Mouse (Mus musculus) CH12.LX (cell line): ENCODE measurements at regions not wholly inside any gene's neighbourhood (a gene's known extent, or its start where the extent isn't known, plus 50 kb on each side); places are given as distances from the start of the nearest gene placed in this dataset.

Experiments
- DNase-seq: peaks from one replicate; pipeline ENCODE4 v3.0.0-alpha.2; 2013; ENCODE audit errors: extremely low read depth
- H3K27ac ChIP-seq: 2 replicates; pipeline ENCODE4 v1.5.1; 2012; ENCODE audit warnings: low read depth, mild to moderate bottlenecking, control low read depth, moderate library complexity; ENCODE audit not compliant: insufficient read depth
- H3K27me3 ChIP-seq: replicated peaks from 2 replicates; pipeline ENCODE3; 2012; ENCODE audit warnings: inconsistent platforms
- H3K36me3 ChIP-seq, 2 experiments: replicated peaks in 1 of 2; 2 replicates each; pipeline versions ENCODE3 to v1.6.1; 2012; ENCODE audit warnings: inconsistent platforms in 1 of 2, low read length in 1 of 2, mild to moderate bottlenecking in 1 of 2, mixed read lengths in 1 of 2, moderate library complexity in 1 of 2; ENCODE audit not compliant: control insufficient read depth in 1 of 2, insufficient read depth in 1 of 2
- H3K4me1 ChIP-seq, 2 experiments: 2 replicates each; pipeline ENCODE4 v1.6.1; 2012; ENCODE audit warnings: inconsistent platforms in 1 of 2, moderate library complexity in 1 of 2; ENCODE audit not compliant: insufficient read depth in 2 of 2, control insufficient read depth in 1 of 2
- H3K4me2 ChIP-seq: 2 replicates; pipeline ENCODE4 v1.6.1; 2012; ENCODE audit warnings: low read depth, mild to moderate bottlenecking, control low read depth; ENCODE audit not compliant: poor library complexity, insufficient read depth, severe bottlenecking
- H3K4me3 ChIP-seq, 3 experiments: fragments of 150-350 bp in 1 of 3; sonication (generic) in 1 of 3; replicated peaks in 1 of 3; 2 replicates each; pipeline versions ENCODE3 to v1.5.1; 2011 to 2012; ENCODE audit warnings: low read depth in 2 of 3, low read length in 2 of 3, mild to moderate bottlenecking in 2 of 3, moderate library complexity in 2 of 3, control low read depth in 1 of 3, improper control_type of control experiment in 1 of 3, inconsistent platforms in 1 of 3, mixed read lengths in 1 of 3; ENCODE audit not compliant: poor library complexity in 1 of 3
- H3K79me2 ChIP-seq: replicated peaks from 2 replicates; pipeline ENCODE4 v1.6.1; 2012; ENCODE audit warnings: mild to moderate bottlenecking, moderate library complexity; ENCODE audit not compliant: control insufficient read depth, poor library complexity, insufficient read depth, severe bottlenecking; ENCODE audit errors: extremely low read depth
- H3K9ac ChIP-seq: 2 replicates; pipeline ENCODE4 v1.6.1; 2012; ENCODE audit warnings: low read depth, mild to moderate bottlenecking, control low read depth, moderate library complexity; ENCODE audit not compliant: insufficient read depth
- H3K9me3 ChIP-seq: replicated peaks from 2 replicates; pipeline ENCODE3; 2012; ENCODE audit warnings: low read length, inconsistent platforms, mixed read lengths
- CHD1 ChIP-seq: IDR thresholded peaks from 2 replicates; pipeline ENCODE4 v1.6.1; 2012; ENCODE audit warnings: low read depth, low read length, improper control_type of control experiment, inconsistent platforms
- CTCF ChIP-seq, 2 experiments: IDR thresholded peaks in 1 of 2; conservative IDR thresholded peaks in 1 of 2; 2 replicates each; pipeline ENCODE4 v1.5.1; 2011 to 2012; ENCODE audit warnings: low read depth in 2 of 2, low read length in 2 of 2, improper control_type of control experiment in 1 of 2, inconsistent platforms in 1 of 2, mild to moderate bottlenecking in 1 of 2, moderate library complexity in 1 of 2
- E2F4 ChIP-seq: IDR thresholded peaks from 2 replicates; pipeline ENCODE4 v1.6.1; 2011; ENCODE audit warnings: low read depth, low read length, improper control_type of control experiment; ENCODE audit not compliant: insufficient replicate concordance
- ELF1 ChIP-seq: IDR thresholded peaks from 2 replicates; pipeline ENCODE4 v1.6.1; 2014; ENCODE audit warnings: low read depth, mild to moderate bottlenecking, inconsistent platforms, low read length, improper control_type of control experiment
- EP300 ChIP-seq: IDR thresholded peaks from 2 replicates; pipeline ENCODE4 v1.6.1; 2011; ENCODE audit warnings: low read length, improper control_type of control experiment
- HCFC1 ChIP-seq: IDR thresholded peaks from 2 replicates; pipeline ENCODE4 v1.6.1; 2012; ENCODE audit warnings: low read depth, mild to moderate bottlenecking, inconsistent platforms, low read length, improper control_type of control experiment
- IRF4 ChIP-seq: IDR thresholded peaks from 2 replicates; pipeline ENCODE4 v1.6.1; 2014; ENCODE audit warnings: low read depth, mild to moderate bottlenecking, inconsistent platforms, low read length, improper control_type of control experiment
- JUND ChIP-seq: conservative IDR thresholded peaks from 2 replicates; pipeline ENCODE4 v1.6.1; 2011; ENCODE audit warnings: low read depth, low read length, improper control_type of control experiment
- MAX ChIP-seq: IDR thresholded peaks from 2 replicates; pipeline ENCODE4 v1.6.1; 2011; ENCODE audit warnings: low read length, improper control_type of control experiment
- NELFE ChIP-seq: IDR thresholded peaks from 2 replicates; pipeline ENCODE4 v1.6.1; 2011; ENCODE audit warnings: low read depth, low read length, improper control_type of control experiment
- POLR2AphosphoS2 ChIP-seq: IDR thresholded peaks from 2 replicates; pipeline ENCODE4 v1.6.1; 2011; ENCODE audit warnings: low read depth, low read length, improper control_type of control experiment
- RCOR1 ChIP-seq: conservative IDR thresholded peaks from 2 replicates; pipeline ENCODE4 v1.6.1; 2012; ENCODE audit warnings: low read depth, mild to moderate bottlenecking, inconsistent platforms, low read length, improper control_type of control experiment
- SMC3 ChIP-seq: IDR thresholded peaks from 2 replicates; pipeline ENCODE4 v1.6.1; 2011; ENCODE audit warnings: low read depth, low read length, improper control_type of control experiment
- TCF12 ChIP-seq: IDR thresholded peaks from 2 replicates; pipeline ENCODE4 v1.6.1; 2014; ENCODE audit warnings: low read depth, mild to moderate bottlenecking, inconsistent platforms, low read length, improper control_type of control experiment
- USF2 ChIP-seq: conservative IDR thresholded peaks from 2 replicates; pipeline ENCODE4 v1.6.1; 2011; ENCODE audit warnings: low read depth, low read length, improper control_type of control experiment
- ZNF384 ChIP-seq: IDR thresholded peaks from 2 replicates; pipeline ENCODE4 v1.6.1; 2012; ENCODE audit warnings: low read depth, low read length, improper control_type of control experiment, inconsistent platforms
- dilution Hi-C: fragments of 300-500 bp; cut with MboI; formaldehyde crosslinking; loops from 2 replicates; pipeline ENCODE4 v1.14.3; 2020; ENCODE audit warnings: low sequenced_read_pairs; ENCODE audit not compliant: extremely low pct_unique_long_range_greater_than_20kb, extremely low pct_ligation_motif_present
- in situ Hi-C: fragments of 300-500 bp; cut with MboI; formaldehyde crosslinking; loops from 3 replicates; pipeline ENCODE4 v1.14.3; 2019; ENCODE audit warnings: low sequenced_read_pairs, low pct_ligation_motif_present, low pct_unique_long_range_greater_than_20kb, mixed read lengths

- no peaks in the 10 kb centered on the region for H3K27me3 ChIP-seq
- no peak overlapping the region for H3K4me3 ChIP-seq
- H3K79me2 ChIP-seq = no peaks in the 10 kb centered on the region
- TF ChIP-seq MAX = no peak
- TF ChIP-seq CHD1 = no peak
- no peak for TF ChIP-seq RCOR1
- TF ChIP-seq EP300 = no peak
- no peak for TF ChIP-seq TCF12
- no peak for TF ChIP-seq CTCF (conservative IDR thresholded peaks at IDR 0.05 in 1 of 2, IDR thresholded peaks at IDR 0.05 in 1 of 2; ENCODE audit: low read depth in 2 of 2, low read length in 2 of 2)
- no peak for TF ChIP-seq ELF1
- no peak for TF ChIP-seq NELFE
- H3K4me2 ChIP-seq = no peak overlapping the region
- in situ Hi-C loops (no loop called here), dilution Hi-C loops (no loop called here)
- H3K36me3 ChIP-seq = no peaks in the 10 kb centered on the region
- no peaks in the 10 kb centered on the region for H3K4me1 ChIP-seq
- H3K9ac ChIP-seq = no peak overlapping the region
- DNase-seq = no peak
- H3K27ac ChIP-seq = no peak overlapping the region
- peaks cover 71% of the 10 kb centered on the region for H3K9me3 ChIP-seq
Observed at GRCm38 (mm10) chr13:72497521-72497920, 131.1 kb upstream of the Irx2 start.

- in situ Hi-C loops (no loop called here), dilution Hi-C loops (no loop called here)
- no peak for DNase-seq
- H3K9me3 ChIP-seq = peaks cover 82% of the 10 kb centered on the region
- TF ChIP-seq RCOR1 (no peak), JUND (no peak), EP300 (no peak), POLR2AphosphoS2 (no peak), E2F4 (no peak)
- H3K36me3 ChIP-seq = no peaks in the 10 kb centered on the region
- no peak overlapping the region for H3K4me3 ChIP-seq
- H3K27me3 ChIP-seq = no peaks in the 10 kb centered on the region
- H3K79me2 ChIP-seq = no peaks in the 10 kb centered on the region
- no peaks in the 10 kb centered on the region for H3K4me1 ChIP-seq
- no peak overlapping the region for H3K9ac ChIP-seq
- no peak overlapping the region for H3K27ac ChIP-seq
- no peak overlapping the region for H3K4me2 ChIP-seq
Observed at GRCm38 (mm10) chr13:72505954-72506353, 122.7 kb upstream of the Irx2 start.

- H3K36me3 ChIP-seq = no peaks in the 10 kb centered on the region
- peaks cover 77% of the 10 kb centered on the region for H3K9me3 ChIP-seq
- in situ Hi-C loops (no loop called here), dilution Hi-C loops (no loop called here)
- DNase-seq = no peak
- H3K79me2 ChIP-seq = no peaks in the 10 kb centered on the region
- TF ChIP-seq IRF4 (no peak), ZNF384 (no peak), EP300 (no peak), SMC3 (no peak), HCFC1 (no peak), USF2 (no peak)
- H3K4me2 ChIP-seq = no peak overlapping the region
- H3K4me3 ChIP-seq = no peak overlapping the region
- no peak overlapping the region for H3K9ac ChIP-seq
- H3K27me3 ChIP-seq = no peaks in the 10 kb centered on the region
- H3K4me1 ChIP-seq = no peaks in the 10 kb centered on the region
- H3K27ac ChIP-seq = no peak overlapping the region
Observed at GRCm38 (mm10) chr13:72538633-72539032, 90.0 kb upstream of the Irx2 start.
